Mouse (Mus musculus): ENCODE results near the gene Zcchc10. TPM values are rescaled to one million over a fixed set of nuclear protein-coding genes. Genes with fewer than 3 reads are reported as not detected.
A peak's percentile ranks its signal among the peaks of the same experiment; 100 is the strongest.
"Not testable (repeated sequence)": the region's sequence is repeated elsewhere in the genome, so short reads cannot be mapped to it uniquely, and the experiment has no call there.

Gene Zcchc10
- polyA plus RNA-seq, 1 experiment from 2014 or later: 24.1 TPM

- H3K4me1 ChIP-seq: peaks cover 6% of the 10 kb centered on the region
- H3K36me3 ChIP-seq (replicated peaks): peaks cover 72% of the 10 kb centered on the region
- no peak overlapping the region for H3K27ac ChIP-seq
- DNase-seq (ENCODE audit: extremely low spot score, low spot score): no peak
- H3K9me3 ChIP-seq: no peaks in the 10 kb centered on the region
- H3K27me3 ChIP-seq (ENCODE audit: poor library complexity, severe bottlenecking): no peaks in the 10 kb centered on the region
- 94% methylated on average over 6 of the region's 6 CpGs for WGBS
- no peak overlapping the region for H3K4me3 ChIP-seq
Observed at GRCm38 (mm10) chr11:53331121-53331520, 6.6 kb downstream of the Zcchc10 start.

- no peaks in the 10 kb centered on the region for H3K9me3 ChIP-seq
- WGBS: 92% methylated on average over 14 of the region's 14 CpGs
Observed at GRCm38 (mm10) chr11:53332076-53332680, 7.7 kb downstream of the Zcchc10 start.

GRCm38 (mm10) chr11:53335505-53336181 lies 11.2 kb downstream of the Zcchc10 start:
- no peak overlapping the region for H3K4me3 ChIP-seq
- H3K9me3 ChIP-seq: no peaks in the 10 kb centered on the region
- no peak overlapping the region for H3K27ac ChIP-seq
- 49% methylated on average over 3 of the region's 3 CpGs for WGBS
- DNase-seq (ENCODE audit: extremely low spot score, low spot score): no peak
- peaks cover 35% of the 10 kb centered on the region for H3K36me3 ChIP-seq (replicated peaks)
- H3K27me3 ChIP-seq (ENCODE audit: poor library complexity, severe bottlenecking): no peaks in the 10 kb centered on the region
- peaks cover 6% of the 10 kb centered on the region for H3K4me1 ChIP-seq

More at GRCm38 (mm10) chr11:53332076-53332680, 7.7 kb downstream of the Zcchc10 start:
- no peaks in the 10 kb centered on the region for H3K27me3 ChIP-seq (ENCODE audit: poor library complexity, severe bottlenecking)
- peaks cover 6% of the 10 kb centered on the region for H3K4me1 ChIP-seq
- no peak for DNase-seq (ENCODE audit: extremely low spot score, low spot score)
- H3K27ac ChIP-seq: no peak overlapping the region
- peaks cover 68% of the 10 kb centered on the region for H3K36me3 ChIP-seq (replicated peaks)
- no peak overlapping the region for H3K4me3 ChIP-seq

- peaks cover 29% of the 10 kb centered on the region for H3K36me3 ChIP-seq (replicated peaks)
- DNase-seq (ENCODE audit: extremely low spot score, low spot score): no peak
- no peaks in the 10 kb centered on the region for H3K9me3 ChIP-seq
- no peak overlapping the region for H3K4me3 ChIP-seq
- no peaks in the 10 kb centered on the region for H3K27me3 ChIP-seq (ENCODE audit: poor library complexity, severe bottlenecking)
- no peak overlapping the region for H3K27ac ChIP-seq
- H3K4me1 ChIP-seq: peaks cover 6% of the 10 kb centered on the region
Observed at GRCm38 (mm10) chr11:53336182-53336571, 11.7 kb downstream of the Zcchc10 start.

- Histone ChIP-seq H3K9me3 (no peaks in the 10 kb centered on the region), H3K4me1 (peaks cover 6% of the 10 kb centered on the region), H3K36me3 (replicated peaks) (peaks cover 22% of the 10 kb centered on the region), H3K27ac (no peak overlapping the region), H3K27me3 (ENCODE audit: poor library complexity, severe bottlenecking) (no peaks in the 10 kb centered on the region), H3K4me3 (no peak overlapping the region)
- WGBS: 86% methylated on average over 1 of the region's 1 CpGs
- DNase-seq (ENCODE audit: extremely low spot score, low spot score): no peak
Observed at GRCm38 (mm10) chr11:53336924-53337323, 12.4 kb downstream of the Zcchc10 start.

GRCm38 (mm10) chr11:53337684-53338083 lies 13.2 kb downstream of the Zcchc10 start:
- DNase-seq (ENCODE audit: extremely low spot score, low spot score): no peak
- Histone ChIP-seq H3K27me3 (ENCODE audit: poor library complexity, severe bottlenecking) (no peaks in the 10 kb centered on the region), H3K36me3 (replicated peaks) (peaks cover 14% of the 10 kb centered on the region), H3K4me3 (no peak overlapping the region), H3K9me3 (no peaks in the 10 kb centered on the region), H3K4me1 (peaks cover 6% of the 10 kb centered on the region), H3K27ac (no peak overlapping the region)
- 69% methylated on average over 8 of the region's 8 CpGs for WGBS

- not testable (repeated sequence) for H3K36me3 ChIP-seq (replicated peaks); H3K27ac ChIP-seq; H3K27me3 ChIP-seq (ENCODE audit: poor library complexity, severe bottlenecking); H3K4me3 ChIP-seq; H3K9me3 ChIP-seq; H3K4me1 ChIP-seq; DNase-seq (ENCODE audit: extremely low spot score, low spot score)
- WGBS: 92% methylated on average over 10 of the region's 10 CpGs
Observed at GRCm38 (mm10) chr11:53341019-53341418, 16.5 kb downstream of the Zcchc10 start.

GRCm38 (mm10) chr11:53342711-53343110 lies 18.2 kb downstream of the Zcchc10 start:
- DNase-seq (ENCODE audit: extremely low spot score, low spot score): no peak
- no peaks in the 10 kb centered on the region for H3K36me3 ChIP-seq (replicated peaks)
- H3K4me1 ChIP-seq: 0 out of 2 replicates have a peak, but pooled peaks cover 3% of the 10 kb centered on the region
- H3K9me3 ChIP-seq: no peaks in the 10 kb centered on the region
- H3K27ac ChIP-seq: no peak overlapping the region
- H3K4me3 ChIP-seq: no peak overlapping the region
- WGBS: 66% methylated on average over 5 of the region's 5 CpGs
- H3K27me3 ChIP-seq (ENCODE audit: poor library complexity, severe bottlenecking): no peaks in the 10 kb centered on the region

GRCm38 (mm10) chr11:53345328-53345727 lies 20.8 kb downstream of the Zcchc10 start:
- no peaks in the 10 kb centered on the region for H3K9me3 ChIP-seq
- H3K36me3 ChIP-seq (replicated peaks): no peaks in the 10 kb centered on the region
- DNase-seq (ENCODE audit: extremely low spot score, low spot score): no peak
- H3K4me3 ChIP-seq: no peak overlapping the region
- 0 out of 2 replicates have a peak, but pooled peaks cover 5% of the 10 kb centered on the region for H3K4me1 ChIP-seq
- no peaks in the 10 kb centered on the region for H3K27me3 ChIP-seq (ENCODE audit: poor library complexity, severe bottlenecking)
- H3K27ac ChIP-seq: no peak overlapping the region
- 46% methylated on average over 5 of the region's 5 CpGs for WGBS

GRCm38 (mm10) chr11:53345738-53346137 lies 21.3 kb downstream of the Zcchc10 start:
- no peak for DNase-seq (ENCODE audit: extremely low spot score, low spot score)
- Histone ChIP-seq H3K9me3 (no peaks in the 10 kb centered on the region), H3K27me3 (ENCODE audit: poor library complexity, severe bottlenecking) (no peaks in the 10 kb centered on the region), H3K4me3 (no peak overlapping the region), H3K27ac (no peak overlapping the region), H3K36me3 (replicated peaks) (no peaks in the 10 kb centered on the region), H3K4me1 (0 out of 2 replicates have a peak, but pooled peaks cover 6% of the 10 kb centered on the region)
- 59% methylated on average over 2 of the region's 2 CpGs for WGBS

- peak within 1 kb of the TSS; percentile 98 for H3K27ac ChIP-seq
- WGBS: under 1% methylated on average over 126 of the region's 127 CpGs
- peak; percentile 84 for DNase-seq (ENCODE audit: extremely low spot score, low spot score)
Observed at GRCm38 (mm10) chr11:53350291-53351223, 26.1 kb downstream of the Zcchc10 start, which contains the start of gene Aff4. Aff4 (plus strand) TSS chr11:53350833.

GRCm38 (mm10) chr11:53351224-53351942 lies 26.9 kb downstream of the Zcchc10 start:
- no peaks in the 10 kb centered on the region for H3K9me3 ChIP-seq
- DNase-seq (ENCODE audit: extremely low spot score, low spot score): peak; percentile 71
- H3K36me3 ChIP-seq (replicated peaks): peaks cover 22% of the 10 kb centered on the region
- peaks cover 11% of the 10 kb centered on the region for H3K4me1 ChIP-seq
- under 1% methylated on average over 35 of the region's 35 CpGs for WGBS
- H3K27me3 ChIP-seq (ENCODE audit: poor library complexity, severe bottlenecking): no peaks in the 10 kb centered on the region
- H3K4me3 ChIP-seq: peak overlapping the region; percentile 93
- peak overlapping the region; percentile 98 for H3K27ac ChIP-seq

More at GRCm38 (mm10) chr11:53350291-53351223, 26.1 kb downstream of the Zcchc10 start, which contains the start of gene Aff4:
- Histone ChIP-seq H3K4me3 (peak within 1 kb of the TSS; percentile 93), H3K36me3 (replicated peaks) (peaks cover 14% of the 10 kb centered on the region), H3K27me3 (ENCODE audit: poor library complexity, severe bottlenecking) (no peaks in the 10 kb centered on the region), H3K4me1 (peaks cover 14% of the 10 kb centered on the region), H3K9me3 (no peaks in the 10 kb centered on the region)
